Mouse (Mus musculus) erythroblast, adult 5-6 weeks (primary cell): ENCODE data around the gene Ormdl2. TPM values are rescaled to one million over a fixed set of nuclear protein-coding genes. Genes with fewer than 3 reads are reported as not detected.
A peak's percentile ranks its signal among the peaks of the same experiment; 100 is the strongest.
"Not testable (repeated sequence)": the region's sequence is repeated elsewhere in the genome, so short reads cannot be mapped to it uniquely, and the experiment has no call there.

ENCODE experiments used
- ATAC-seq: replicated peaks from 2 replicates; pipeline ENCODE4 v1.8.0; 2016; ENCODE audit warnings: moderate number of reproducible peaks, mild to moderate bottlenecking, moderate TSS enrichment, inconsistent platforms; ENCODE audit not compliant: poor library complexity, low FRiP score, severe bottlenecking
- total RNA-seq, 2 experiments: library from RNA; stranded (forward) in 1 of 2; stranded (reverse) in 1 of 2; fragments of 150-400 nt in 1 of 2; fragments of 200-764, 138-1000 nt in 1 of 2; gene quantifications; 2 replicates each; pipeline versions ENCODE4 v1.2.3 to v1.2.4; 2015 to 2017; ENCODE audit warnings: low replicate concordance in 2 of 2

Gene Ormdl2
- 5.4 and 18.8 TPM in 2 replicates for total RNA-seq (2015; ENCODE audit: low replicate concordance)
- total RNA-seq (2017; ENCODE audit: low replicate concordance), result 13.0 and 28.2 TPM in 2 replicates

GRCm38 (mm10) chr10:128821358-128822056 is at the start of gene Ormdl2:
Ormdl2 (minus strand) TSS chr10:128821645.
- ATAC-seq, result peak; percentile 96

GRCm38 (mm10) chr10:128870341-128870740 is 48.9 kb upstream of the Ormdl2 start:
- ATAC-seq, result no peak

GRCm38 (mm10) chr10:128866518-128866917 is 45.1 kb upstream of the Ormdl2 start:
- ATAC-seq, result no peak

- ATAC-seq, result no peak
These were observed 44.6 kb upstream of the Ormdl2 start for GRCm38 (mm10) chr10:128866042-128866441.

- no peak for ATAC-seq
These were observed 39.7 kb upstream of the Ormdl2 start for GRCm38 (mm10) chr10:128861176-128861575.

- 0 out of 2 replicates have a peak, but pooled peaks have one; percentile 28 for ATAC-seq
These were observed 28.9 kb upstream of the Ormdl2 start for GRCm38 (mm10) chr10:128850339-128850738.

GRCm38 (mm10) chr10:128848426-128848825 is 27.0 kb upstream of the Ormdl2 start:
- no peak for ATAC-seq

GRCm38 (mm10) chr10:128846664-128847063 is 25.2 kb upstream of the Ormdl2 start:
- ATAC-seq, result peak; percentile 75

GRCm38 (mm10) chr10:128845516-128845915 is 24.1 kb upstream of the Ormdl2 start:
- ATAC-seq, result no peak

GRCm38 (mm10) chr10:128843260-128843659 is 21.8 kb upstream of the Ormdl2 start:
- ATAC-seq, result no peak

- ATAC-seq, result no peak
These were observed 19.2 kb upstream of the Ormdl2 start for GRCm38 (mm10) chr10:128840612-128841011.

GRCm38 (mm10) chr10:128839434-128839833 is 18.0 kb upstream of the Ormdl2 start:
- ATAC-seq, result 0 out of 2 replicates have a peak, but pooled peaks have one; percentile 25

GRCm38 (mm10) chr10:128837400-128837799 is 16.0 kb upstream of the Ormdl2 start:
- no peak for ATAC-seq

GRCm38 (mm10) chr10:128823821-128824220 is 2.4 kb upstream of the Ormdl2 start:
- ATAC-seq, result no peak

GRCm38 (mm10) chr10:128823087-128823486 is 1.6 kb upstream of the Ormdl2 start:
- ATAC-seq, result not testable (repeated sequence)

- peak; percentile 7 for ATAC-seq
These were observed 690 bp upstream of the Ormdl2 start for GRCm38 (mm10) chr10:128822135-128822534.

- no peak for ATAC-seq
These were observed 1.2 kb downstream of the Ormdl2 start for GRCm38 (mm10) chr10:128820217-128820616.

GRCm38 (mm10) chr10:128817033-128817432 is 4.4 kb downstream of the Ormdl2 start, which contains the start of gene Sarnp:
Sarnp (plus strand) TSS chr10:128817333.
- no peak for ATAC-seq

- no peak for ATAC-seq
These were observed 14.4 kb downstream of the Ormdl2 start for GRCm38 (mm10) chr10:128807018-128807417.

- no peak for ATAC-seq
These were observed 15.4 kb downstream of the Ormdl2 start for GRCm38 (mm10) chr10:128806086-128806485.
